Mouse (Mus musculus) effector memory CD4-positive, alpha-beta T cell, adult 7 months (primary cell): ENCODE data around the gene Lao1. TPM values are rescaled to one million over a fixed set of nuclear protein-coding genes. Genes with fewer than 3 reads are reported as not detected.

ENCODE experiments used
- polyA plus RNA-seq: library from polyadenylated mRNA; unstranded; fragments of 100-300 nt; shearing (Covaris generic); gene quantifications from one replicate; pipeline ENCODE4 v1.2.1, GENCODE M21; 2017

Lao1 gene
- polyA plus RNA-seq = not detected

GRCm38 (mm10) chr4:118961141-118961628, at the start of gene Lao1:
TSS of gene Lao1 (plus strand) at chr4:118961578.

GRCm38 (mm10) chr4:118917365-118917764, 44.0 kb upstream of the Lao1 start, which contains the start of gene Olfr1329:
TSS of gene Olfr1329 (minus strand) at chr4:118917465.

DNA sequence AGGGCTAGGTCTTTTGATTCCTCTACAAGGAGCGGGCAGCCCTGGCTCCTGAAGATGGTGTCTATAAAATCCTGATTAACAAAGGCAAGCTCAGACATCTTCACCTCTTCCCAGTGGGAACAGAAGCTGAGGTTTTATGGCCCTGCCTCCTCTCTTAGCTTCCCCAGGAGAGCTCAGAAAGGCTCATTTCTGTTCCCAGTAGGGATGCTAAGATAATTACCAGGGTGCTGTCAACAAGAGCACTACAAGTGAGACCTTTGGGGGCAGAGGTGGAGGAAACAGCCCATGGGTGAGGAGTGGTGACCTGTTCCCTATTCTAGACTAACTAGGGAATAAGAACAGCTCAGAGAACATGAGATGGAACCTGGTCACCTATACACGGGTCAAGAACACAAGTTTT, 22.9 kb upstream of the Lao1 start, which contains the start of gene Olfr1328:
TSS of gene Olfr1328 (minus strand) at position 101 of the 400 bp plus-strand sequence.

Other genes starting within 250 kb of the Lao1 start
- 0.11 TPM for gene Olfr1340, start 241.4 kb upstream of the Lao1 start, polyA plus RNA-seq
- not detected for gene Olfr1339, start 229.4 kb upstream of the Lao1 start, polyA plus RNA-seq
- not detected for gene Olfr1338, start 202.8 kb upstream of the Lao1 start, polyA plus RNA-seq
- not detected for gene Olfr1337, start 179.0 kb upstream of the Lao1 start, polyA plus RNA-seq
- gene Olfr1335, start 151.6 kb upstream of the Lao1 start, polyA plus RNA-seq = not detected
- not detected for gene Olfr1333, start 125.3 kb upstream of the Lao1 start, polyA plus RNA-seq
- gene Olfr1331, start 96.9 kb upstream of the Lao1 start, polyA plus RNA-seq = 0.91 TPM
- gene Olfr1330, start 73.0 kb upstream of the Lao1 start, polyA plus RNA-seq = 0.61 TPM
- not detected for gene Olfr1329, start 44.1 kb upstream of the Lao1 start, polyA plus RNA-seq
- 0.15 TPM for gene Olfr1328, start 23.0 kb upstream of the Lao1 start, polyA plus RNA-seq
- 94.9 TPM for gene Slc2a1, start 147.1 kb downstream of the Lao1 start, polyA plus RNA-seq
- gene Zfp691, start 212.6 kb downstream of the Lao1 start, polyA plus RNA-seq = 1.9 TPM
- gene Ermap, start 228.4 kb downstream of the Lao1 start, polyA plus RNA-seq = 1.3 TPM
- 32.4 TPM for gene Svbp, start 233.7 kb downstream of the Lao1 start, polyA plus RNA-seq